Mouse (Mus musculus) lung, postnatal 0 days (tissue): ENCODE results near the gene Mafg. TPM values are rescaled to one million over a fixed set of nuclear protein-coding genes. Genes with fewer than 3 reads are reported as not detected.
A peak's percentile ranks its signal among the peaks of the same experiment; 100 is the strongest.

Source experiments
- ATAC-seq: fragments of 200-750 bp; cut with Nextera tagmentation; 2 replicates; pipeline ENCODE4 v1.8.0; 2017; ENCODE audit warnings: moderate library complexity
- DNase-seq: peaks from one replicate; pipeline ENCODE4 v3.0.0-alpha.2; 2016; ENCODE audit warnings: low spot score
- H3K27ac ChIP-seq: fragments of 300-500 bp; sonication (generic); 2 replicates; pipeline ENCODE4 v1.5.1; 2014; ENCODE audit warnings: antibody characterized with exemption, mild to moderate bottlenecking, low read length, mixed read lengths
- H3K27me3 ChIP-seq: fragments of 300-500 bp; sonication (generic); replicated peaks from 2 replicates; pipeline ENCODE4 v1.6.1; 2014; ENCODE audit warnings: low read length, mixed read lengths; ENCODE audit not compliant: insufficient read depth
- H3K36me3 ChIP-seq: fragments of 300-500 bp; sonication (generic); 2 replicates; pipeline ENCODE4 v1.6.1; 2014; ENCODE audit warnings: low read length, mixed read lengths; ENCODE audit not compliant: insufficient read depth
- H3K4me1 ChIP-seq: fragments of 300-500 bp; sonication (generic); 2 replicates; pipeline ENCODE4 v1.6.1; 2014; ENCODE audit warnings: antibody characterized with exemption, low read depth, low read length, mixed read lengths; ENCODE audit not compliant: insufficient read depth
- H3K4me2 ChIP-seq: fragments of 300-500 bp; sonication (generic); replicated peaks from 2 replicates; pipeline ENCODE4 v1.6.1; 2014; ENCODE audit warnings: low read depth, mild to moderate bottlenecking, low read length, moderate library complexity, mixed read lengths
- H3K4me3 ChIP-seq: fragments of 300-500 bp; sonication (generic); 2 replicates; pipeline ENCODE4 v1.5.1; 2014; ENCODE audit warnings: low read depth, low read length
- H3K9ac ChIP-seq: fragments of 300-500 bp; sonication (generic); replicated peaks from 2 replicates; pipeline ENCODE4 v1.6.1; 2014; ENCODE audit warnings: low read depth, mild to moderate bottlenecking
- H3K9me3 ChIP-seq: fragments of 300-500 bp; sonication (generic); 2 replicates; pipeline ENCODE4 v1.6.1; 2016; ENCODE audit warnings: low read length, mixed read lengths
- CTCF ChIP-seq: IDR thresholded peaks from 2 replicates; pipeline ENCODE4 v1.5.1; 2016; ENCODE audit warnings: antibody characterized with exemption, mild to moderate bottlenecking
- EP300 ChIP-seq: IDR thresholded peaks from 2 replicates; pipeline ENCODE4 v1.6.1; 2016; ENCODE audit warnings: antibody characterized with exemption, mild to moderate bottlenecking, control low read depth
- WGBS: fragments of 180-500 bp; shearing (Covaris S2); extraction: QIAGEN DNeasy Blood & Tissue Kit; methylation state at CpG from one replicate; pipeline ENCODE4 v1.1.7; 2014; 5-methylcytosine and 5-hydroxymethylcytosine counted together
- polyA plus RNA-seq: library from polyadenylated mRNA; unstranded; fragments of >200 nt; fragmentation: Nextera tagmentation; extraction: Ambion mirVana; gene quantifications from 2 replicates; pipeline ENCODE4 v1.2.1, GENCODE M21; 2015

Gene Mafg
- polyA plus RNA-seq, 1 experiment from 2014 or later = 25.9 TPM

- no peak for TF ChIP-seq EP300
- TF ChIP-seq CTCF = no peak
- DNase-seq (peak; percentile 45), ATAC-seq (no peak)
- H3K4me1 ChIP-seq = peaks cover 23% of the 10 kb centered on the region
- H3K36me3 ChIP-seq = no peaks in the 10 kb centered on the region
- peak overlapping the region; percentile 34 for H3K4me2 ChIP-seq
- peak overlapping the region; percentile 32 for H3K9ac ChIP-seq
- no peaks in the 10 kb centered on the region for H3K27me3 ChIP-seq
- 28% methylated on average over 7 of the region's 7 CpGs for WGBS
- no peak overlapping the region for H3K4me3 ChIP-seq
- H3K9me3 ChIP-seq = no peaks in the 10 kb centered on the region
- peak overlapping the region; percentile 70 for H3K27ac ChIP-seq
Observed at GRCm38 (mm10) chr11:120629911-120630310, 3.5 kb downstream of the Mafg start.

DNA sequence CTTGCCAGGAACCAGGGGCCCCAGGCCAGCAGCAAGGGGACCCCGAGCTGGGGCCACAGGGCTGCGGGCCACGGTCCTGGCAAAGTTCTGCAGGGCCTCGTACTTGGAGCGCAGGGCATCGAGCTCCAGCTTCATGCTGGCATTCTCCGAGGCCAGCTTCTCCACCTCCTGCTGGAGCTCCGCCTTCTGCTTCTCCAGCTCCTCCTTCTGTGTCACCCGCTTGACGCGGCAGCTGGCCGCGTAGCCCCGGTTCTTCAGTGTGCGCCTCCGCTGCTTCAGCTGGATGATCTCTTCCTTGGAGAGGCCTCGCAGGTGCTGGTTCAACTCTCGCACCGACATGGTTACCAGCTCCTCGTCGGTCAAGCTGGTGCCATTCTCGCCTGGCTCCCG is 4.1 kb downstream of the Mafg start:
- DNase-seq = peak; percentile 45

GRCm38 (mm10) chr11:120628601-120629340 is 4.6 kb downstream of the Mafg start:
- no peak for TF ChIP-seq CTCF
- no peak for TF ChIP-seq EP300
- H3K9ac ChIP-seq = no peak overlapping the region
- no peaks in the 10 kb centered on the region for H3K36me3 ChIP-seq
- WGBS = 90% methylated on average over 23 of the region's 23 CpGs
- H3K27ac ChIP-seq = peak overlapping the region; percentile 70; the same call in 1 of the 2 replicates
- H3K4me3 ChIP-seq = no peak overlapping the region
- ATAC-seq = no peak
- DNase-seq = no peak
- no peaks in the 10 kb centered on the region for H3K27me3 ChIP-seq
- H3K9me3 ChIP-seq = no peaks in the 10 kb centered on the region
- H3K4me1 ChIP-seq = peaks cover 23% of the 10 kb centered on the region
- H3K4me2 ChIP-seq = 0 out of 2 replicates have a peak overlapping the region, but pooled peaks have one; percentile 11

More for the DNA sequence above, 4.1 kb downstream of the Mafg start:
- Histone ChIP-seq H3K27me3 (no peaks in the 10 kb centered on the region), H3K27ac (peak overlapping the region; percentile 70), H3K4me2 (peak overlapping the region; percentile 34; the same call in 1 of the 2 replicates), H3K4me3 (no peak overlapping the region), H3K9me3 (no peaks in the 10 kb centered on the region), H3K4me1 (peaks cover 23% of the 10 kb centered on the region), H3K9ac (no peak overlapping the region), H3K36me3 (no peaks in the 10 kb centered on the region)
- WGBS = 76% methylated on average over 21 of the region's 23 CpGs
- no peak for ATAC-seq
- TF ChIP-seq EP300 (no peak), CTCF (no peak)

GRCm38 (mm10) chr11:120627468-120628300 is 5.7 kb downstream of the Mafg start:
- no peak overlapping the region for H3K9ac ChIP-seq
- no peaks in the 10 kb centered on the region for H3K27me3 ChIP-seq
- peaks cover 3% of the 10 kb centered on the region; the same call in 1 of the 2 replicates for H3K36me3 ChIP-seq
- peak; percentile 52 for DNase-seq
- ATAC-seq = no peak
- H3K27ac ChIP-seq = no peak overlapping the region
- WGBS = 75% methylated on average over 22 of the region's 22 CpGs
- no peak overlapping the region for H3K4me2 ChIP-seq
- no peaks in the 10 kb centered on the region for H3K9me3 ChIP-seq
- peaks cover 23% of the 10 kb centered on the region for H3K4me1 ChIP-seq
- TF ChIP-seq CTCF = no peak
- TF ChIP-seq EP300 = no peak
- no peak overlapping the region for H3K4me3 ChIP-seq

DNA sequence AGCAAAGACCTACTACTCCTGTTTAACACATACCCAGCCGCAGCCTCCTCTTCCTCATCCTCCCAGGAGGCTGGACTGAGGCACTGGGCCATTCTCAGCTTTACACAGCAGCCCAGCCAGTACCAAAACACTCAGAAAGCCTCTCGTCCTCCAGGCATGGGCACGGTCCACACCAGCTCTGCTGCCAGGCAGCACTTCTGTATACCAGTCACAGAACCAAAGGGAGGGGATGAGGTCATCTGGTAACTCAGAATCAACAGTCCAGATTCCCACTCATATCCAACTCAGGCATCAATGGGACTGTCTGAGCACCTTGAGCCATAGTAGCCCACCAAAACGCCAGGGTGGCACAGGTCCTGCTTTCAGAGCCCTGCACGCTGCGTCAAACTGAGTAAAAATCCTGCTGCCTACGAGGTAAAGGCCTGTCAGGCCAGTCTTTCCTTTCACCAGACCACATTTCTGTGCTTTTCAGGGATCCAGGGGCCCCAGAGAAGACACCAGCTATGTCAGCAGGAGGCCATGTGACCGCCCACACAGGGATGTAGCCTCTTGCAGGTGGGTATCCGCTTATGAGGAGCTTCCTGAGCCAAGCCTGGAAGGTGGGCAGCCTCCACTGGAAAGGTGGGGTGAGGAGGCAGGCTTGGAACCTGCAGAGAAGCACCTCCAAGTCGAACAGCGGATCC is 6.5 kb downstream of the Mafg start:
- Histone ChIP-seq H3K27me3 (no peaks in the 10 kb centered on the region), H3K36me3 (peaks cover 8% of the 10 kb centered on the region), H3K4me1 (peaks cover 18% of the 10 kb centered on the region), H3K27ac (no peak overlapping the region), H3K4me3 (no peak overlapping the region), H3K9me3 (no peaks in the 10 kb centered on the region), H3K9ac (no peak overlapping the region), H3K4me2 (no peak overlapping the region)
- ATAC-seq = no peak
- WGBS = 83% methylated on average over 11 of the region's 11 CpGs
- no peak for TF ChIP-seq EP300
- TF ChIP-seq CTCF = no peak
- DNase-seq = no peak

DNA sequence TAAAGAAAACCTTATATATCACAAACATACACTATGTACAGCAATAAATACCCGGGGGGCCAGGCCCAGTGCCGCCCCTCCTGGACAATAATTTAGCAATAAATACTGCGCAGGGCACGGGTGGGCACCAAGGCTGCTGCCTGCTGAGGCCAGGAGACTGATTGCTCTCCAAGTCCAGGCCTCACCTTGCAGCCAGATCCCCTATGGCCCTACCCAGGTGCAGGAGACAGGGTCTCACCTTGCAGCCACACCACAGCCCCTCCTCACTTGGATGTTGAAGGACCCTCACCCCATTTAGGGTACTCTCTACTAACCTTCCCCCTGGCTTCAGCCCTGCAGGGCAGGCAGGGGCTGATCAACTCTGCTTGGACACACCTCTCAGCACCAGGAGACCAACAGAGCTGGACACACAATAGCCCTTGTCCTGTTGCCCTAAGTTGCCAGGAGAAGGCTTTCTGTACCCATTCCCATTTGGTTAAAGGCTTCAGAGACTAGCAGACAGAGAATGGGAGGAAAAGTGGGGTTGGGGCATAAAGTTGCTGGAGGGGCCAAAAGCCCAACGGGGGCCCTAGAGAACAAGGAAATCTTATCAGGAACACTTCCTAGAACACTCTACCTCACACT is 8.1 kb downstream of the Mafg start, which contains the start of gene Sirt7:
Gene Sirt7 (minus strand): TSS at position 89 of the 624 bp plus-strand sequence.
- no peaks in the 10 kb centered on the region for H3K27me3 ChIP-seq
- DNase-seq (no peak), ATAC-seq (peak; percentile 9; the same call in 1 of the 2 replicates)
- peak within 1 kb of the TSS; percentile 98 for H3K4me2 ChIP-seq
- 14% methylated on average over 5 of the region's 5 CpGs for WGBS
- peaks cover 16% of the 10 kb centered on the region for H3K36me3 ChIP-seq
- no peak for TF ChIP-seq EP300
- no peak for TF ChIP-seq CTCF
- H3K4me1 ChIP-seq = peaks cover 10% of the 10 kb centered on the region
- H3K9ac ChIP-seq = peak within 1 kb of the TSS; percentile 78
- H3K4me3 ChIP-seq = peak within 1 kb of the TSS; percentile 93
- H3K27ac ChIP-seq = peak within 1 kb of the TSS; percentile 84
- no peaks in the 10 kb centered on the region for H3K9me3 ChIP-seq
